Mouse (Mus musculus) heart, embryonic 11.5 days (tissue): ENCODE data around the gene Zfp874b. TPM values are rescaled to one million over a fixed set of nuclear protein-coding genes. Genes with fewer than 3 reads are reported as not detected.

ENCODE experiments used
- ATAC-seq: fragments of 200-750 bp; cut with Nextera tagmentation; replicated peaks from 2 replicates; pipeline ENCODE4 v1.8.0; 2017; ENCODE audit warnings: moderate library complexity; ENCODE audit not compliant: insufficient number of reproducible peaks, low FRiP score, low TSS enrichment
- H3K27ac ChIP-seq: fragments of 300-500 bp; sonication (generic); 2 replicates; pipeline ENCODE4 v1.5.1; 2014; ENCODE audit warnings: mild to moderate bottlenecking, low read depth, low read length
- H3K27me3 ChIP-seq: fragments of 300-500 bp; sonication (generic); 2 replicates; pipeline ENCODE4 v1.6.1; 2014; ENCODE audit warnings: mild to moderate bottlenecking, low read length, mixed read lengths; ENCODE audit not compliant: control insufficient read depth, insufficient read depth
- H3K36me3 ChIP-seq: fragments of 300-500 bp; sonication (generic); 2 replicates; pipeline ENCODE4 v1.6.1; 2014; ENCODE audit warnings: mild to moderate bottlenecking, low read length, moderate library complexity, mixed read lengths; ENCODE audit not compliant: control insufficient read depth, insufficient read depth
- H3K4me1 ChIP-seq: fragments of 300-500 bp; sonication (generic); 2 replicates; pipeline ENCODE4 v1.6.1; 2014; ENCODE audit warnings: low read length; ENCODE audit not compliant: control insufficient read depth, insufficient read depth
- H3K4me2 ChIP-seq: fragments of 300-500 bp; sonication (generic); 2 replicates; pipeline ENCODE4 v1.6.1; 2014; ENCODE audit warnings: mild to moderate bottlenecking, moderate library complexity
- H3K4me3 ChIP-seq: fragments of 300-500 bp; sonication (generic); 2 replicates; pipeline ENCODE4 v1.5.1; 2014; ENCODE audit warnings: low read depth, low read length
- H3K9ac ChIP-seq: fragments of 300-500 bp; sonication (generic); 2 replicates; pipeline ENCODE4 v1.6.1; 2014; ENCODE audit warnings: mild to moderate bottlenecking, low read depth, low read length, moderate library complexity
- H3K9me3 ChIP-seq: fragments of 300-500 bp; sonication (generic); replicated peaks from 2 replicates; pipeline ENCODE4 v1.6.1; 2016; ENCODE audit warnings: low read length; ENCODE audit not compliant: control insufficient read depth
- WGBS: fragments of 180-500 bp; shearing (Covaris S2); extraction: QIAGEN DNeasy Blood & Tissue Kit; methylation state at CpG from one replicate; pipeline ENCODE4 v1.1.7; 2014; ENCODE audit not compliant: insufficient replicate concordance; 5-methylcytosine and 5-hydroxymethylcytosine counted together
- polyA plus RNA-seq: library from polyadenylated mRNA; unstranded; fragments of >200 nt; fragmentation: Nextera tagmentation; extraction: Ambion mirVana; gene quantifications from 2 replicates; pipeline ENCODE4 v1.2.1, GENCODE M21; 2014

The Zfp874b gene
- polyA plus RNA-seq, result 1.6 and 2.8 TPM in 2 replicates

- ATAC-seq, result peak; percentile 91
- Histone ChIP-seq H3K4me1 (0 out of 2 replicates have a peak, but pooled peaks cover 4% of the 10 kb centered on the region), H3K27me3 (no peaks in the 10 kb centered on the region), H3K9me3 (no peaks in the 10 kb centered on the region), H3K4me2 (peak within 1 kb of the TSS; percentile 80), H3K36me3 (no peaks in the 10 kb centered on the region), H3K9ac (peak within 1 kb of the TSS; percentile 77), H3K4me3 (peak within 1 kb of the TSS; percentile 71), H3K27ac (no peak within 1 kb of the TSS)
- WGBS, result 3% methylated on average over 20 of the region's 20 CpGs
Observed at GRCm38 (mm10) chr13:67483625-67484423, at the start of gene Zfp874b. Gene Zfp874b (minus strand): TSS chr13:67484258.

GRCm38 (mm10) chr13:67527049-67527730, 43.1 kb upstream of the Zfp874b start:
- Histone ChIP-seq H3K4me2 (no peak overlapping the region), H3K27me3 (no peaks in the 10 kb centered on the region), H3K4me3 (no peak overlapping the region), H3K36me3 (no peaks in the 10 kb centered on the region), H3K9ac (no peak overlapping the region), H3K27ac (no peak overlapping the region), H3K4me1 (peaks cover 4% of the 10 kb centered on the region; the same call in 1 of the 2 replicates), H3K9me3 (no peaks in the 10 kb centered on the region)
- no peak for ATAC-seq
- WGBS, result 73% methylated on average over 3 of the region's 3 CpGs

DNA sequence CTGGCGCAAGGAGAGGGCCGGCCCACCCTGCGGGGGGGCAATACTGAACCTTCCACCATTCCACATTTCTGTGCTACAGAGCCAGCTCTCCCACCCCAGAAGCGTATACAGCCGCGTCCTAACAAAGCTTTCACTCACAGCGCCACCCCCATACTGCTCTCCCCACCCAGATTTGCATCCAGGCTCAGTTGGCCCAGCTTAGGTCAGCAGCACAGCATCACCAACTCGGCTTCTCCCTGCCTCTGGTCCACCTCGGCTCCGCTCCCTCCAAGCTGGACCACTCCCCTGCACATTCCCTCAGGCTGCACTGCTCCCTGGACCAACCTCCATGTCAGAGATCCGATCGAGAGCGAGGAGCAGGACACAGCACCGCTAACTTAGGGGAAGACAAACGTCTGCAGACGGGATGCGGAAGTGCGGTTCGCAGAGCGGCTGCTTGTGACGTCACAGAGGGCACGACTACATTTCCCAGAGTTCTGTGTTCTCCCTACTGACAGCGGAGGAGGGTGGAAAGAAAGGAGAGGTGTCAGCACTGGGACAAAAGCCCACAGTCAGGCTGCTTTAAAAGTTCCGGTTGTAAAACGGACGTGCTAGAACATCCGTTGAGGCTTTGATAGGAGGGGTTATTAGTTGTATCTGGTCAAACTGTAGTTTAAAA, 41.8 kb upstream of the Zfp874b start, which contains the start of the genes Gm26965 and Zfp87:
Gm26965 (minus strand) TSS at position 399 of the 658 bp plus-strand sequence.
Zfp87 (minus strand) TSS at position 425 of the 658 bp plus-strand sequence.
- H3K27ac ChIP-seq, result peak within 1 kb of the TSS; percentile 6; the same call in 1 of the 2 replicates
- no peaks in the 10 kb centered on the region for H3K27me3 ChIP-seq
- ATAC-seq, result peak; percentile 99
- H3K4me3 ChIP-seq, result peak within 1 kb of the TSS; percentile 60
- peak within 1 kb of the TSS; percentile 76 for H3K9ac ChIP-seq
- H3K36me3 ChIP-seq, result no peaks in the 10 kb centered on the region
- H3K4me1 ChIP-seq, result peaks cover 4% of the 10 kb centered on the region; the same call in 1 of the 2 replicates
- peak within 1 kb of the TSS; percentile 83 for H3K4me2 ChIP-seq
- WGBS, result under 1% methylated on average over 27 of the region's 27 CpGs
- H3K9me3 ChIP-seq, result no peaks in the 10 kb centered on the region

DNA sequence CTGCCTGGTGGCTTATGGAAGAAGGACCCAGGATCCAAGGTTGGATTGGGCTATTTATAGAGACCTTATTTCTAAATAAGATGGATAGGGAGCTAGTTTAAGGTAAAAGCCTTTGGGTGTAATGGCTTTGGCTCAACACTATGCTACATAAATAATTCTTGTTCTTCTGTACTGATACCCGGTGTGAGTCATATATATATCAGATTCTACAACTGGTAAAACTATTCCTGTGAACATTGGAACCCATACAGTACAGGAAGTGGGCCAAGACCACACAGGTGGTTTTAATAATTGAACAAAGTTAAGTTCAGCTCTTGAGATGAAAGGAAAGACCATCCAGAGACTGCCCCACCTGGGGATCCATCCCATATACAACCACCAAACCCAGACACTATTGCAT, 16.9 kb upstream of the Zfp874b start:
- 73% methylated on average over 1 of the region's 1 CpGs for WGBS
- ATAC-seq, result peak; percentile 43; the same call in 1 of the 2 replicates
- Histone ChIP-seq H3K4me3 (no peak overlapping the region; the same call in 1 of the 2 replicates), H3K9me3 (no peaks in the 10 kb centered on the region), H3K4me1 (0 out of 2 replicates have a peak, but pooled peaks cover 3% of the 10 kb centered on the region), H3K27me3 (no peaks in the 10 kb centered on the region), H3K27ac (no peak overlapping the region), H3K9ac (no peak overlapping the region), H3K4me2 (no peak overlapping the region), H3K36me3 (peaks cover 2% of the 10 kb centered on the region; the same call in 1 of the 2 replicates)

DNA sequence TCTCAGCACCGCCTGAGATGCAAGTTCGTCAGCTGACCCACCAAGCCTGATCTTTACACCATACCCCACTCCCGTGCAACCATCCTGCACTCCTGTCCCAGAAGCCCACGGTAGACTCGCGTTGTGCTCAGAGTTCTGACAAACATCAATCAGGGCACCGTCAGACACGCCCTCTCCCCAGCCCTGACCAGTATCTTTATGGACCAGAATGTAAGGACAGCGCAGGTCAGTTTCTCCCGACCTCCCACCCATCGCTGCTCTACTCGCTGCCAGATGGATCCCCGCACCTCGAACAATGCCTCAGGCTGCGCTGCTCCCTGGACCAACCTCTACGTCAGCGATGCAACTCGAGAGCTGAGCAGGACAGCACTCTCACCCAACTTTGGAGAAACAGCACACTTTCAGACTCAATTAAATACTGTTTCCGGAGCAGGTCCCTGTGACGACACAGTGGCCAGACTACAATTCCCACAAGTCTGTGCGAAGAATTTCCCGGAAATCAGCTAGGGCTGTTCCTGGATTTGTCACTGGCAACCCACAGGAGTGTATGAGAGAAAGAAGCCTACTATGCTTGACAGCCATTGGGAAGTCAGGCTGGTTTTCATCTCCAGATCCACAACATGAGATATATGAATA, 16.1 kb upstream of the Zfp874b start, which contains the start of gene Zfp58:
Zfp58 (minus strand) TSS at position 472 of the 636 bp plus-strand sequence.
- peak within 1 kb of the TSS; percentile 75 for H3K4me2 ChIP-seq
- peak within 1 kb of the TSS; percentile 74 for H3K9ac ChIP-seq
- 0 out of 2 replicates have a peak, but pooled peaks cover 3% of the 10 kb centered on the region for H3K4me1 ChIP-seq
- 1% methylated on average over 22 of the region's 22 CpGs for WGBS
- peak within 1 kb of the TSS; percentile 69 for H3K4me3 ChIP-seq
- H3K27me3 ChIP-seq, result no peaks in the 10 kb centered on the region
- peaks cover 5% of the 10 kb centered on the region; the same call in 1 of the 2 replicates for H3K36me3 ChIP-seq
- peak within 1 kb of the TSS; percentile 31; the same call in 1 of the 2 replicates for H3K27ac ChIP-seq
- no peaks in the 10 kb centered on the region for H3K9me3 ChIP-seq
- peak; percentile 90 for ATAC-seq

DNA sequence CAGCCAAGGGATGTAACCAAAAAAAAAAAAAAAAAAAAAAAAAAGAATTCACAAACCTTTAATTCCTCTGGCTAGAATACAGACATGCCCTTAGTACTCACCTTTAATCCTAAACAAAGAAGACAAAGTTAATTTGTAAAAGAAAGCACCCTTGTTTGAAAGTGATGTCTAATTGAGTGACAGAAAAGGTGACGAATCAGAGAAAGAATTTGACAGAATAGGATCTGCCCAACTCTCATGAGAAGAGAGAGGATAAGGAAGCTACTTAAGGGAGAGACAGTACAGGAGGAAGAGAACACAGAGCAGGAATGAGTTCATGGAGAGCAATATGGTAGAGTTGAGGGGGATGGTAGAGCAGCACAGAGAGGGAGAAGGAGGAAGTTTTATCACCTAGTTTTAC, 11.6 kb upstream of the Zfp874b start:
- Histone ChIP-seq H3K36me3 (peaks cover 38% of the 10 kb centered on the region), H3K27ac (no peak overlapping the region), H3K4me2 (no peak overlapping the region), H3K9me3 (peaks cover 11% of the 10 kb centered on the region), H3K27me3 (no peaks in the 10 kb centered on the region), H3K4me3 (no peak overlapping the region), H3K4me1 (0 out of 2 replicates have a peak, but pooled peaks cover 3% of the 10 kb centered on the region), H3K9ac (no peak overlapping the region)
- ATAC-seq, result no peak
- 90% methylated on average over 1 of the region's 1 CpGs for WGBS

DNA sequence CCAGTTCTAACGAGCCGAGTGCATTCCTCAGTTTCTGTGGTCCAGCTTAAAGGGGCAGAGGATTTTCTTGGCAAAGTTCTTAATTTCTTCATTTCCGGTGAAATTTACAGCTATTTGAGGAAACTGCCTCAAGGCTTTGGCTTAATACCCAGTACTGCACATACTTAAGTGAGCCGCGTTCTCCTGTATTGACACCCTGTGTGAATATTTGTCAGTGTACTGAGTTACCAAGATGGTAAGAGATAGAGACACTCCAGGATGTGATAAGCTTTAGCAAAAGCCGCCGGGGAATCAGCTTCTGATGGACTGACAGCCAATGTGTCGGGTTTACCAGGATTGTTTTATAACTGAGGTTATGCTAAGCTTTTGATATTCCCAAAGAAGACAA, 360 bp upstream of the Zfp874b start:
- no peaks in the 10 kb centered on the region for H3K36me3 ChIP-seq
- H3K27me3 ChIP-seq, result no peaks in the 10 kb centered on the region
- H3K9ac ChIP-seq, result peak overlapping the region; percentile 77
- 0 out of 2 replicates have a peak, but pooled peaks cover 4% of the 10 kb centered on the region for H3K4me1 ChIP-seq
- ATAC-seq, result peak; percentile 11; the same call in 1 of the 2 replicates
- no peak overlapping the region for H3K27ac ChIP-seq
- WGBS, result 24% methylated on average over 8 of the region's 8 CpGs
- H3K4me2 ChIP-seq, result peak overlapping the region; percentile 80
- no peaks in the 10 kb centered on the region for H3K9me3 ChIP-seq
- H3K4me3 ChIP-seq, result peak overlapping the region; percentile 71
